Mouse (Mus musculus) telencephalon, adult 2 months (tissue): Measurements from ENCODE around the gene Ror2.

Experiments
- DNase-seq: peaks from one replicate; pipeline ENCODE4 v3.0.0-alpha.2; 2011; ENCODE audit warnings: low read depth, low spot score

The Ror2 gene

GRCm38 (mm10) chr13:53069076-53069690 lies 216.7 kb downstream of the Ror2 start:
- no peak for DNase-seq

GRCm38 (mm10) chr13:53068461-53068860 lies 217.5 kb downstream of the Ror2 start:
- no peak for DNase-seq

GRCm38 (mm10) chr13:53067949-53068348 lies 218.0 kb downstream of the Ror2 start:
- DNase-seq = no peak

- DNase-seq = no peak
These were observed 220.8 kb downstream of the Ror2 start for GRCm38 (mm10) chr13:53065122-53065521.

- no peak for DNase-seq
These were observed 221.2 kb downstream of the Ror2 start for GRCm38 (mm10) chr13:53064681-53065080.
